Mouse (Mus musculus): ENCODE measurements around the gene Sgip1. TPM values are rescaled to one million over a fixed set of nuclear protein-coding genes. Genes with fewer than 3 reads are reported as not detected.
A peak's percentile ranks its signal among the peaks of the same experiment; 100 is the strongest.

Sgip1 gene
- polyA plus RNA-seq, 1 experiment from 2014 or later = 0.99 TPM

DNA sequence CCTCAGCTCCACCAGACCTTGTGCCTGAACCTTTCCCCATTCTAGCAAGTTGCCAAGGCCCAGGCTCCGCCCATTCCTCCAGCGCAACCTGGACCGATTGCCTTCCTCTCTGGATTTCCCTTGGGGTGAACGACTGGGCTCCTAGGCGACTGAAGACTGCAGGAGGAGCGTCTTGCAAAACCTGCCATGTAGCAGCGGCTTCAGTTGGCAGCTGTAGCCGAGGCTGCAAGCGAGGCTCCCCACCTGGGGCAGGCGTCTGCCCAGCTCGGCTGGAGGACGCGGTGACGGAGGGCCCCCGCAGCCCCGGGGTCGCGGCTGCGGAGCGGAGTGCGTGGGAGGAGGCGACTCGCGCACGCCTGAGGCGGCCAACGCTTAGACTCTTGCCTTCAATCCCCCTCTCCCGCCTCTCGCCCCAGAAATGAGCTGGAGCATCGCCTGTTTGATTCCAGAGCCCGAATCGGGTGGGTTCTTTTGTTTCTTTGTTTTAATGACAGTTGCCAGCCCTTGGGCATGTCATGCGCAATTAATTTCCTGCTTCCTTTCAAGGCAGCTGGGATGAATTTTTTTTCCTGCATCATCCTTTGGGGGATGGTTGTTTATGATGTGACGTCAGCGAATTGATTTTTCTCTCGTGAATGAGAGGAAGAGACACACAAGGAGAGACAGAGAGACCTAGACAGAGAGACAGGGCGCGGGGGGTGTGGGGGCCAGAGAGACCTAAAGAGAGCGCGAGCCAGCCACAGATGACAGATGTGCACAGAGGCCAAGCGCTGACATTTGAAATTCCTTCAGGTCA is 18.2 kb downstream of the Sgip1 start:
- H3K27ac ChIP-seq = no peak overlapping the region
- peak overlapping the region; percentile 50 for H3K9ac ChIP-seq
- peak overlapping the region; percentile 52 for H3K4me3 ChIP-seq
- no peaks in the 10 kb centered on the region for H3K9me3 ChIP-seq (replicated peaks)
- H3K36me3 ChIP-seq = no peaks in the 10 kb centered on the region
- H3K27me3 ChIP-seq (replicated peaks) = peaks cover 30% of the 10 kb centered on the region
- WGBS (ENCODE audit: insufficient replicate concordance) = 3% methylated on average over 41 of the region's 41 CpGs
- ATAC-seq = no peak
- peak overlapping the region; percentile 75 for H3K4me2 ChIP-seq
- peaks cover 13% of the 10 kb centered on the region; the same call in 1 of the 2 replicates for H3K4me1 ChIP-seq

DNA sequence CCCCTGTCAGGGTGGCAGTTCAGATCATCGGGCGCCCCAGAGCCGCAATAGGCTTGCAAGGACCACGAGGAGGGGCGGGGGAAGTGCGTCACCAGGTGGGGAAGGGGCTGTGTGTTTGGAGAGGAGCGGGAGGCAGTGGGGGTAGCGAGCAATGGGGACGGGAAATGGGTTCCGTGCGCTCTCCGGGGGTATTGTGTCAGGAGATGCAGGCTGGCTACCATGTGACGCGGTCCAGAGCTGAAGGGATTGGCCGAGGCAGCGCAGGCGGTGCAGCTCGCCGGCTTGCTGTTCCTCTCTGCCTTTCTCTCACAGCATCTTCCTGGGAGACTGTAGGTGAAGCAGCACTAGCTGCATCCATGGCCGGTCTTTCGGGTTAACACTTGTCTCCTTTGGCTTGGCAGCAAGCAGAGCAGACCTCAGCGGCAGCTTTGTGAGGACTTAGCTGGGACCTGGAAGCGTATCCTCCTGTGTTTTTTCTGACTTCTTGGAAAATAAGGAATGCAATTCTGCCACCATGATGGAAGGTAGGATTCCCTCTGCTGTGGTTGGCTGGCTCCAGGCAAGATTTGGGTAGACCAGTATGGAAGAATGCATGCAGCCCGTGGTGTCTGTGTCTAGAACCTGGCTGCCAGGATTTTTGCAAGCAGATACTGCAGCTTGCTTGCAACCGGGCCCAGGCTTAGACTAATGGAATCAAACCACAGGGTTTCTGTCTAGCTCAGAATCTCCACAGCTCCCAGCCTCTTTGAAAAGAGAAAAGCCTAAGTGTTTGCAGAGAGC is 19.1 kb downstream of the Sgip1 start:
- H3K9ac ChIP-seq = no peak overlapping the region
- no peak overlapping the region for H3K27ac ChIP-seq
- H3K36me3 ChIP-seq = no peaks in the 10 kb centered on the region
- H3K4me1 ChIP-seq = peaks cover 13% of the 10 kb centered on the region; the same call in 1 of the 2 replicates
- 2% methylated on average over 25 of the region's 25 CpGs for WGBS (ENCODE audit: insufficient replicate concordance)
- peaks cover 30% of the 10 kb centered on the region for H3K27me3 ChIP-seq (replicated peaks)
- ATAC-seq = peak; percentile 44
- peak overlapping the region; percentile 75 for H3K4me2 ChIP-seq
- no peaks in the 10 kb centered on the region for H3K9me3 ChIP-seq (replicated peaks)
- peak overlapping the region; percentile 52 for H3K4me3 ChIP-seq

DNA sequence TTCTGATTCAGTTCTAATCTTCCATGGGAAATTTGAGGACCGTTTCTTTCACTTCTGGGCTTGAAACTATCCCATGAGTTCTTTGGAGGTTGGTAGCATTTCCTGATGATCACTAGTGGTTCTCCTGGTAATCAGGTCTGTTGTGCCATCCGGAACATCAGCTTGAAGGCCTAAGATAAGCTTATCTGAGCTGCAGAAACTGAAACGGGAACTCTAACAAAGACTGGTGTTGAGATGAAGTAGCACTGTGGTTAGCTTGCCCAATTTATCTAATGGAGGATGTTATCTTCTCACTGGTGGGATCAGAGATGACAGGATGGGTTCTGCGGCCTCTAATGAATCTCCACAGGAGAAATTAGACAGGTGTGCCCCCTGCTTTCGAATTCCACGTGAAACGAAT is 21.0 kb downstream of the Sgip1 start:
- ATAC-seq = no peak
- H3K9ac ChIP-seq = no peak overlapping the region
- peaks cover 13% of the 10 kb centered on the region; the same call in 1 of the 2 replicates for H3K4me1 ChIP-seq
- H3K27me3 ChIP-seq (replicated peaks) = peaks cover 30% of the 10 kb centered on the region
- H3K27ac ChIP-seq = no peak overlapping the region
- no peaks in the 10 kb centered on the region for H3K9me3 ChIP-seq (replicated peaks)
- H3K4me3 ChIP-seq = no peak overlapping the region
- H3K4me2 ChIP-seq = no peak overlapping the region
- no peaks in the 10 kb centered on the region for H3K36me3 ChIP-seq
- 13% methylated on average over 7 of the region's 7 CpGs for WGBS (ENCODE audit: insufficient replicate concordance)

DNA sequence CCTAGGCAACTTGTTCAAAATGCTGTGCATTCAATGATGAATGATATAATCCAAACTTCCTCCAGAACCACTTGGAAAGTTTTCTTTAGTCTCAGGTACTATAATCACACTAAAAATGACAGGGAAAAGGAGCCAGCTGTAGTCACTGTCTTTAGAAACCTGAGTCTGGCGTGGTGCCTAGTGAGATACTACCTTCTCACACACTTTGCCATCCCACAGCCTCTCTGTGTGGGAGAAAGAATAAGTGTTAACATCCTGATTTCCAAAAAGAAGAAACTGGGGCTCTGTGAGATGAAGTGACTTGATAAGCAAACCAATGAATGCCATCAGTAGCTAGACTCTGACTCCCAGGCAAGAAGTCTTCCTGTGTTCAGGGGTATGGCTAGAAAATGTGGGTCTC is 28.0 kb downstream of the Sgip1 start:
- ATAC-seq = no peak
- Histone ChIP-seq H3K27me3 (replicated peaks) (no peaks in the 10 kb centered on the region), H3K4me1 (no peaks in the 10 kb centered on the region), H3K9ac (no peak overlapping the region), H3K4me2 (no peak overlapping the region), H3K36me3 (no peaks in the 10 kb centered on the region), H3K27ac (no peak overlapping the region), H3K9me3 (replicated peaks) (no peaks in the 10 kb centered on the region), H3K4me3 (no peak overlapping the region)
- 35% methylated on average over 1 of the region's 1 CpGs for WGBS (ENCODE audit: insufficient replicate concordance)

DNA sequence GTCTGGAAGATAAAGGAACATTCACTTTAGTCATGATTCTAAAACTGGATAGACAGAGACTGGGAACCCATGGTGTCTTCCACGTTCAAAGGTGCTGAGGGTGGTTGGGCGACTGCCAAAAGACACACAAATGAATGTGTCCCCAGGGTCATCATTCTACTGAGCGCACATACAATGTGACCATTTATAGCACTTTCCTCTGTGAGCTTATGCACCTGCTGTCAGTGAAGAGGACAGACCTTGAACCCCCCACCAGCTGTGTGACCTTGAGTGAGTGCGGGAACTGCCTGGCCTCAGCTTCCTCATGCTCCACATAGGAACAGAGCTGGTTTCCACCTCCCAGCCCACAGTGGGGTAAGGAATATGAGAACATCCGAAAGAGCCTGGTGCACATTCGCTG is 28.8 kb downstream of the Sgip1 start:
- no peak overlapping the region for H3K9ac ChIP-seq
- no peaks in the 10 kb centered on the region for H3K27me3 ChIP-seq (replicated peaks)
- no peak overlapping the region for H3K4me2 ChIP-seq
- H3K4me3 ChIP-seq = no peak overlapping the region
- no peaks in the 10 kb centered on the region for H3K4me1 ChIP-seq
- no peaks in the 10 kb centered on the region for H3K9me3 ChIP-seq (replicated peaks)
- H3K36me3 ChIP-seq = no peaks in the 10 kb centered on the region
- no peak overlapping the region for H3K27ac ChIP-seq
- ATAC-seq = no peak
- 73% methylated on average over 6 of the region's 6 CpGs for WGBS (ENCODE audit: insufficient replicate concordance)

DNA sequence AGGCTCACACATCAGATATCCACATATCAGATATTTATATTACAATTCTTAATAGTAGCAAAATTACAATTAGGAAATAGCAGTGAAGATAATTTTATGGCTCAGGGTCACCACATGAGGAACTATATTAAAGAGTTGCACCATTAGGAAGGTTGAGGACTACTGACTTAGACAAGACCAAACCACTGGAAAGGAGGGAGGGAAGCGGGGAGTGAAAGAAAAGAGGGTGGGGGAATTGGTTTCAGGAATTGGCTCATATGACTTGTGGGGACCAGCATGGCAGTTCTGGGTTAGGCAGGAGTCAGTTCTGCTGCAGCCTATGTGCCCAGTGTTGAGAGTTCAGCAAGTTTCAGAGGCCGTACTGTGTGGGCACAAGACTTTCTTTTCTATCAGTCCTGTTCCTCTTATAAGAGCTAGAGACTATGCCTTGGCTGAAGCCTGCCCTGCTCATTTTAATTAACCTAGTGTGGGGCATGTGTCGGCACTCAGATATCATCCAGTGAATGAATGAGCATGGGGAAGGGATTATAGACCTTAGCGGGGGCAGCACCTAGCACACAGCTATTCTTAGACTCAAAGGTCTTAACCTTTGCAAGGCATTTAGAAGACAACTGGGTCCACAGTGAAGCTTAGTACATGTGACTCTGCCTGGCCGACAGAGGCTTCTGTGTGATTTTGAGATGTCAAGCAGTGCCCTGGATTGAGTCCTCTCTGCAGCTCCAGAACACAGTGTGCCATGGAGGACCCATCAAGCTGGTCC is 30.7 kb downstream of the Sgip1 start:
- Histone ChIP-seq H3K27ac (no peak overlapping the region), H3K36me3 (no peaks in the 10 kb centered on the region), H3K4me3 (no peak overlapping the region), H3K9ac (no peak overlapping the region), H3K9me3 (replicated peaks) (no peaks in the 10 kb centered on the region), H3K4me1 (no peaks in the 10 kb centered on the region), H3K4me2 (no peak overlapping the region), H3K27me3 (replicated peaks) (no peaks in the 10 kb centered on the region)
- no peak for ATAC-seq
- 66% methylated on average over 5 of the region's 5 CpGs for WGBS (ENCODE audit: insufficient replicate concordance)

DNA sequence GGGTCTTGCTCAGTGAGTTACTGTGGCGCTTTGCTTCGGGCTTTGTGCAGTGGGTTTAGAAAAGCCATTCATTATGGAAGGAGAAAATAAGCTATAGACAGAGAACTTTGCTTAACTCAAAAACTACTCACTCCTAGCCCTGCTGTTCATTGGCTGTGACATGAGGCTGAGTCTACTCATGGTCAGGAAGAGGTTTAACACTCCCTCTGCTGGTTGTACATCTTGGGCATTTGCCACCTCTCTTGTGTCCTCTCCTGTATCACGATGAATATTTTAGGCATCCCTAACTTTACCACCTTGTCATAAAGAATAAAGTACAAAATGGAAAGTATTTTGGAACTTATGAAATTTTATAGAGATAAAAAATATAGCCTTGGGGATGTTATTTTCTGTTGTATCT is 32.1 kb downstream of the Sgip1 start:
- no peaks in the 10 kb centered on the region for H3K36me3 ChIP-seq
- H3K27ac ChIP-seq = no peak overlapping the region
- no peak overlapping the region for H3K9ac ChIP-seq
- H3K27me3 ChIP-seq (replicated peaks) = no peaks in the 10 kb centered on the region
- no peaks in the 10 kb centered on the region for H3K4me1 ChIP-seq
- no peaks in the 10 kb centered on the region for H3K9me3 ChIP-seq (replicated peaks)
- H3K4me2 ChIP-seq = no peak overlapping the region
- 73% methylated on average over 3 of the region's 3 CpGs for WGBS (ENCODE audit: insufficient replicate concordance)
- H3K4me3 ChIP-seq = no peak overlapping the region
- ATAC-seq = no peak

DNA sequence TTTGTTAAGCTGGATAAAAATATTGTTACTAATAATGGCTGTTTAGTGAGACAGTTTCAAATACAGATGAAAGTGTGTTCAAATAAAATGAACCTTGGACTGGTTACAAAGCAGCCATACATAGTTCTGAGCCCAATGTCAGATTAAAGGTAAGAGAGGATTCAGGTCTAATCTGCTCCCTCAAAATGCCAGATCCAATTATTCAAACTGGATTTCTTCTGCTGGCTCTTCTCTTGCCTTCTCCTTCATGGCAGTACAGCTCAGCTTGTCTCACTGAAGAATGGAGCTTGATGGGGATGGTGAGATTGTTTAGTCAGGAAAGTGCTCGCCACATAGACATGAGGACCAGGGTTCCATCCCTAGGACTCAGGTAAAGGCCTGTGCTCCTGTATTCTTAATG is 32.7 kb downstream of the Sgip1 start:
- H3K36me3 ChIP-seq = no peaks in the 10 kb centered on the region
- H3K27ac ChIP-seq = no peak overlapping the region
- no peaks in the 10 kb centered on the region for H3K4me1 ChIP-seq
- no peak overlapping the region for H3K9ac ChIP-seq
- ATAC-seq = no peak
- no peaks in the 10 kb centered on the region for H3K27me3 ChIP-seq (replicated peaks)
- no peaks in the 10 kb centered on the region for H3K9me3 ChIP-seq (replicated peaks)
- 56% methylated on average over 1 of the region's 1 CpGs for WGBS (ENCODE audit: insufficient replicate concordance)
- no peak overlapping the region for H3K4me3 ChIP-seq
- H3K4me2 ChIP-seq = no peak overlapping the region

DNA sequence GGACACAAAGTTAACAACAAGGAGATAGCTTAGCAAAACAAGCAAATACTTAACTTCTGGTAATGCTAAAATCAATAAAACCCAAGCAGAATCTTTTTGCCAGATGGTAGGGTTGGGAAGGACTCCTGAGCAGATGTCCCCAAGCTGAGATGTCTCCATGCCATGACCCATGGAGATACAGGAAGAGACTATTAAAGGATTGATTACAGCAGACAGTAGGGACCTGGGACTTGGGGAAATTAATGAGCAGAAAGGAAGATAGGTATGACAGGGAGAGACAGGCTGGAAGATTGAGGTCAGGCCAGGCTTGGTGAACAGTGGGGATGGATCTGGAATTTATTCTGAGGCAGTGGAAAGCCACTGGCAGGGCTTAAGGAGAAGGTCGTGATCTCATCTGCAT is 33.5 kb downstream of the Sgip1 start:
- no peak for ATAC-seq

DNA sequence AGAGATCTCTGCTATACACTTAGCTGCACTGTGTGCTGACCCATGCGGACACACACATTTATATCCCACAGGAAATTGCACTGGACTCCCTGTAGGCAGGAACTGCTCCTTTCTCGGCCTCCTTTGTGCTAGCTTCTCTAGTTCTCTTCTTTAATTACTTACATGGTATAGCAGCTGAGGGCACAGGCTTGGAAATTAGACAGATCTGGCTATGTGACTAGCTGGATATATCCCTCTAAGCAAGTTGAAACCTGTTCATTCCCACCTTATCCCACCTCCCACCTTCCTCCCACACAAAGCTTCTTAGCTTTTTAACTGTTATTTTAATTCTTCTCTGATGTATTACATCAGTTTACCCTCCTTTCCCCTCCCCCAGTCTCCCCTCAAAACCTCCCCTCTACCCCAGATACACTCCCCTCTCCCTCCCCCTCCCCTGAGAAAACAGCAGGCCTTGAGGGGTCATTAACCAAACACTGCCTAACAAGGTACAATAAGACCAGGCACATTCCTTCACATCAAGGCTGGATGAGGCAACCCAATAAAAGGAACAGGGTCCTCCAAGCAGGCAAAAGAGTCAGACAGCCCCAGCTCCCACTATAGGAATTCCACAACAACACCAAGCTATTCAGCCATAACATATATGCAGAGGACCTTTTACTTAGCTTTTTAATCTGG is 34.6 kb downstream of the Sgip1 start:
- 59% methylated on average over 2 of the region's 2 CpGs for WGBS (ENCODE audit: insufficient replicate concordance)
- Histone ChIP-seq H3K36me3 (no peaks in the 10 kb centered on the region), H3K4me1 (no peaks in the 10 kb centered on the region), H3K9me3 (replicated peaks) (no peaks in the 10 kb centered on the region), H3K27me3 (replicated peaks) (no peaks in the 10 kb centered on the region), H3K27ac (no peak overlapping the region), H3K4me2 (no peak overlapping the region), H3K4me3 (no peak overlapping the region), H3K9ac (no peak overlapping the region)
- no peak for ATAC-seq

More for the DNA sequence above, 33.5 kb downstream of the Sgip1 start:
- Histone ChIP-seq H3K9ac (no peak overlapping the region), H3K4me3 (no peak overlapping the region), H3K27me3 (replicated peaks) (no peaks in the 10 kb centered on the region), H3K27ac (no peak overlapping the region), H3K36me3 (no peaks in the 10 kb centered on the region), H3K4me2 (no peak overlapping the region), H3K9me3 (replicated peaks) (no peaks in the 10 kb centered on the region), H3K4me1 (no peaks in the 10 kb centered on the region)
- 62% methylated on average over 1 of the region's 1 CpGs for WGBS (ENCODE audit: insufficient replicate concordance)

DNA sequence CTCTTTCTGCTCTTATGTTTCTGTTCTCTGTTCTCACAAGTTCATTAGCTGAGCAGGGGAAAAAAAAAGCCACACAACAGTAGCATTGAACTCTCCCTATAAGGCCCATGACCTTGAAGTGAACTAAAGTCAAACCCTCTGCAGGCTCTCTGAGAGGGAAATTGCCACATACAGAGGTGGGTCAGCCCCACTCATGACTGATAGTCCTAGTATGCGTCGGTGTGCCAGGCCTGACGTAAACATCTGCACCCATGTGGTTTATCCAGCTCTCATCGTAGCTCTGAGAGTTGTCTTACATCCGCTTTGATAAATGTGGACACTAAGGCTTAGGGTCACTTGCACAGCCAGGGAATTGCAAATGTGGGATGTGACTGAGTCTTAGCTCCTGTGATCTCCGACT is 38.8 kb downstream of the Sgip1 start:
- H3K4me1 ChIP-seq = no peaks in the 10 kb centered on the region
- H3K9me3 ChIP-seq (replicated peaks) = no peaks in the 10 kb centered on the region
- ATAC-seq = no peak
- no peak overlapping the region for H3K4me2 ChIP-seq
- no peaks in the 10 kb centered on the region for H3K36me3 ChIP-seq
- no peak overlapping the region for H3K27ac ChIP-seq
- 75% methylated on average over 6 of the region's 6 CpGs for WGBS (ENCODE audit: insufficient replicate concordance)
- H3K9ac ChIP-seq = no peak overlapping the region
- no peaks in the 10 kb centered on the region for H3K27me3 ChIP-seq (replicated peaks)
- no peak overlapping the region for H3K4me3 ChIP-seq
